Comparison of ENCODE assay signal across 8 mouse cellular contexts in the genomic region with DNA sequence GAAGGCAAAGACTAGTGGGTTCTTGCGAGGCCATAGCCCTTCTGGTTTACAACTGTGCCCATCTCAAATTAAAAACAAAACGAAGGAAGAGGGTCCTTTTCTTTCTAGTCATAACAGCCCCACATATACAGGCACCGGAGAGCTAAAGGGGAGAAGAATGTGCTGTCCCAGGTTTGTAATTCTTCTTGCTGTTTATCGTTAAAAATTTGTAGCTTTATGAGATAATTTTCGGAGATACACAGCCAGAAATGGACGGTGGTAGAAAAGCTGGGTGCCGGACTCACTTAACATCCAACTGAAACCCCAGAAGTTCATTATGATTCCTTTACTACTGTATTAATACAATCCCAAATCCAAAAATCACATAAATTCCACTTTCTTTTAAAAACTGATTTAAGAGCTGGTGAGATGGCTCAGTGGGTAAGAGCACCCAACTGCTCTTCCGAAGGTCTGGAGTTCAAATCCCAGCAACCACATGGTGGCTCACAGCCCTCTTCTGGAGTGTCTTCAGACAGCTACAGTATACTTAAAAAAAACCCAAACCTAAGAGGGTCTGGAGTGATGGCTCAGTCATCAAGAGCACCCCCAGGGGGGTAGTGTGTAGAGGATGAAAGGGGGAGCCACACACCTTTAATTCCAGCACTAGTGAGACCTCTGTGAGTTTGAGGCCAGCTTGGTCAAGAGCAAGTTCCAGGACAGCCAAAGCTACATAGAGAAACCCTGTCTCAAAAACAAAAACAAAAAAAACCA. TPM values are rescaled to one million over a fixed set of nuclear protein-coding genes. Genes with fewer than 3 reads are reported as not detected.
DNase-seq lines count a peak whose midpoint lies in the region; ATAC-seq lines count a peak whose summit lies in the region.

No protein-coding gene starts in this region.

- peaks cover 7% of the 10 kb centered on the region; the same call in 1 of the 2 replicates for H3K36me3 ChIP-seq in kidney, embryonic 14.5 days (ENCODE audit: control insufficient read depth, insufficient read depth, low read length)
- peaks cover 16% of the 10 kb centered on the region for H3K36me3 ChIP-seq in hindbrain, embryonic 12.5 days
- 0 out of 2 replicates have a peak, but pooled peaks cover 2% of the 10 kb centered on the region for H3K36me3 ChIP-seq in midbrain, embryonic 14.5 days (ENCODE audit: control insufficient read depth, insufficient read depth, low read length)

- H3K4me3 ChIP-seq in kidney, embryonic 14.5 days (ENCODE audit: low read length), result peak overlapping the region; percentile 60
- H3K4me3 ChIP-seq in hindbrain, embryonic 12.5 days, result peak overlapping the region; percentile 55
- H3K4me3 ChIP-seq in midbrain, embryonic 14.5 days (replicated peaks; ENCODE audit: low read depth, low read length), result peak overlapping the region; percentile 54

- DNase-seq in kidney, postnatal 10 days, result no peak
- DNase-seq in NIH3T3 (ENCODE audit: low read depth), result peak; percentile 37
- DNase-seq in midbrain, embryonic 14.5 days, result peak; percentile 13
- no peak for DNase-seq in spleen, postnatal 4 days (ENCODE audit: low spot score in 2 of 2)
- no peak for DNase-seq in right cerebral cortex, postnatal 4 days
- DNase-seq in lung, postnatal 36 days, result no peak

- H3K9ac ChIP-seq in kidney, embryonic 14.5 days (ENCODE audit: low read depth, low read length), result peak overlapping the region; percentile 63; the same call in 1 of the 2 replicates
- H3K9ac ChIP-seq in hindbrain, embryonic 12.5 days, result peak overlapping the region; percentile 68
- peak overlapping the region; percentile 66 for H3K9ac ChIP-seq in midbrain, embryonic 14.5 days (replicated peaks; ENCODE audit: low read length)

- ATAC-seq in kidney, embryonic 14.5 days (ENCODE audit: low FRiP score, low TSS enrichment), result no peak
- no peak for ATAC-seq in hindbrain, embryonic 12.5 days (ENCODE audit: low FRiP score)
- no peak for ATAC-seq in midbrain, embryonic 14.5 days (ENCODE audit: low FRiP score, low TSS enrichment)

- WGBS in kidney, embryonic 14.5 days, result 29% methylated on average over 8 of the region's 8 CpGs
- 34% methylated on average over 8 of the region's 8 CpGs for WGBS in hindbrain, embryonic 12.5 days
- WGBS in midbrain, embryonic 14.5 days, result 30% methylated on average over 8 of the region's 8 CpGs

- H3K4me1 ChIP-seq in kidney, embryonic 14.5 days (ENCODE audit: control insufficient read depth, insufficient read depth, low read length), result peaks cover 8% of the 10 kb centered on the region; the same call in 1 of the 2 replicates
- peaks cover 20% of the 10 kb centered on the region for H3K4me1 ChIP-seq in hindbrain, embryonic 12.5 days
- peaks cover 17% of the 10 kb centered on the region for H3K4me1 ChIP-seq in midbrain, embryonic 14.5 days (ENCODE audit: control insufficient read depth, insufficient read depth, low read length)

- peaks cover 19% of the 10 kb centered on the region for H3K9me3 ChIP-seq in kidney, embryonic 14.5 days (ENCODE audit: control insufficient read depth, low read length)
- peaks cover 15% of the 10 kb centered on the region for H3K9me3 ChIP-seq in hindbrain, embryonic 12.5 days (replicated peaks)
- H3K9me3 ChIP-seq in midbrain, embryonic 14.5 days (ENCODE audit: control insufficient read depth, low read length), result peaks cover 9% of the 10 kb centered on the region

- no peaks in the 10 kb centered on the region for H3K27me3 ChIP-seq in kidney, embryonic 14.5 days (ENCODE audit: control insufficient read depth, insufficient read depth, low read length)
- H3K27me3 ChIP-seq in hindbrain, embryonic 12.5 days, result no peaks in the 10 kb centered on the region
- H3K27me3 ChIP-seq in midbrain, embryonic 14.5 days (ENCODE audit: control insufficient read depth, insufficient read depth, low read length), result no peaks in the 10 kb centered on the region

- H3K27ac ChIP-seq in kidney, embryonic 14.5 days (ENCODE audit: low read depth, low read length), result peak overlapping the region; percentile 63
- H3K27ac ChIP-seq in hindbrain, embryonic 12.5 days, result peak overlapping the region; percentile 89
- peak overlapping the region; percentile 89 for H3K27ac ChIP-seq in midbrain, embryonic 14.5 days (replicated peaks; ENCODE audit: low read depth, low read length)

- H3K4me2 ChIP-seq in kidney, embryonic 14.5 days (replicated peaks; ENCODE audit: low read depth, low read length), result peak overlapping the region; percentile 63
- H3K4me2 ChIP-seq in hindbrain, embryonic 12.5 days (replicated peaks), result peak overlapping the region; percentile 69
- peak overlapping the region; percentile 75 for H3K4me2 ChIP-seq in midbrain, embryonic 14.5 days (ENCODE audit: low read length)

RNA-seq across cellular contexts. Expression of gene Ccdc115, which starts 3.9 kb away (rescaled TPM):
- 48.3 and 48.9 TPM in 2 replicates for polyA plus RNA-seq in kidney, embryonic 14.5 days (2014; fragmentation: Nextera tagmentation; extraction: Ambion mirVana)
- polyA plus RNA-seq in hindbrain, embryonic 12.5 days (2016; fragmentation: Nextera tagmentation; extraction: Ambion mirVana), result 61.4 and 62.9 TPM in 2 replicates
- polyA plus RNA-seq in midbrain, embryonic 14.5 days (2014; fragmentation: Nextera tagmentation; extraction: Ambion mirVana), result 65.5 and 67.2 TPM in 2 replicates

RNA-seq across cellular contexts. Expression of gene Imp4, which starts 4.1 kb away (rescaled TPM):
- polyA plus RNA-seq in kidney, embryonic 14.5 days (2014; fragmentation: Nextera tagmentation; extraction: Ambion mirVana), result 89.4 and 102 TPM in 2 replicates
- 69.7 and 70.1 TPM in 2 replicates for polyA plus RNA-seq in hindbrain, embryonic 12.5 days (2016; fragmentation: Nextera tagmentation; extraction: Ambion mirVana)
- 52.3 and 61.1 TPM in 2 replicates for polyA plus RNA-seq in midbrain, embryonic 14.5 days (2014; fragmentation: Nextera tagmentation; extraction: Ambion mirVana)

RNA-seq across cellular contexts. Expression of gene Ptpn18, which starts 24.0 kb away (rescaled TPM):
- 21.3 and 23.6 TPM in 2 replicates for polyA plus RNA-seq in kidney, embryonic 14.5 days (2014; fragmentation: Nextera tagmentation; extraction: Ambion mirVana)
- polyA plus RNA-seq in hindbrain, embryonic 12.5 days (2016; fragmentation: Nextera tagmentation; extraction: Ambion mirVana), result 6.9 and 12.0 TPM in 2 replicates
- polyA plus RNA-seq in midbrain, embryonic 14.5 days (2014; fragmentation: Nextera tagmentation; extraction: Ambion mirVana), result 3.0 and 4.0 TPM in 2 replicates

Comparison
In these comparisons a context has a peak if more than half of its experiments do, and no peak if none do; other contexts are left out.
1. DNase-seq: peak in NIH3T3 (single experiment) and midbrain, embryonic 14.5 days (single experiment); none in kidney, postnatal 10 days (single experiment), spleen, postnatal 4 days (0 of 2), right cerebral cortex, postnatal 4 days (single experiment) and lung, postnatal 36 days (single experiment).
2. Peak in every context shown above with its lines, with median percentiles within 50 percentile points of each other: H3K27ac ChIP-seq, H3K4me2 ChIP-seq, H3K4me3 ChIP-seq and H3K9ac ChIP-seq.